Mouse (Mus musculus) heart, adult 11 months (tissue): ENCODE measurements around the gene Cabp2.
"Not testable (repeated sequence)": the region's sequence is repeated elsewhere in the genome, so short reads cannot be mapped to it uniquely, and the experiment has no call there.

Source experiments
- DNase-seq: peaks from one replicate; pipeline ENCODE4 v3.0.0; 2022

Gene Cabp2

DNA sequence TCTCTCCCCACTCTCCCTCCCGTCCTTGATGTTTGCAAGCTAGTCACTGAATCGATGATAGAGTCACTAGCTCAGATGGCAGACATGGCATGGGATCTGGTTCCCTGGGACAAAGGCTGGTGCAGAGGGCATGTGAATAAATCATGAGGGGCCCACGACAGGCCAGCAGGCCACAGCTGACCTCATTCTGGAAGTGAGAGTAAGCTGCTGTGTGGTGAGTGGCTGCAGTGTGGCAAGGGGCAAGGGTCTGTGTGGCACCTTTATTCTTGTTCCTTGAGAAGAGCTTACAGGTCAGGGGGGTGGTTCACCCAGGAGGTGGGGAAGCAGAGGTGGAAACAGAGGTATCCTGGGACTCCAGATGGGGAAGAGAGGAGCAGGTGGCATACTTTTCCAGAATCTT lies at the start of gene Cabp2:
Gene Cabp2, plus strand, starts transcription at position 185 of the 400 bp plus-strand sequence.
- DNase-seq = peak; percentile 86

DNA sequence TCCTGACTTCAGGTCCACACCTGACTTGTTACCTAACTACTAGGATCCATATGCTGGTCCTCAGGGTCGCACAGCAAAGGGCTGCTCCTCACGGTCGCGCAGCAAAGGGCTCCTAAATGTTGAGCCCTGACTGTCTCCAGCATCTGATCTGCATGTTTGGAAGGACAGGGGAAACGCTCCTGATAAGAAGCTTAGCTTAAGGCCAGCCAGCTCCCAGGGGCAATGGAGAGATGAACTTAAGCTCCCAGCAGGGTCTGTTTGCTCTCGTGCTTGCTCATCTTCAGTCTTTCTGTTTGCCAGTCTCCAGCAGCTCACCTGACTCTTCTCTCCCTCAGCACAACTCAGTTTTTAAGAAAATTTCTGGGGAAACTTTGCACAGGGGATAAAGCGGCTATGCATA lies 48.7 kb upstream of the Cabp2 start:
- no peak for DNase-seq

DNA sequence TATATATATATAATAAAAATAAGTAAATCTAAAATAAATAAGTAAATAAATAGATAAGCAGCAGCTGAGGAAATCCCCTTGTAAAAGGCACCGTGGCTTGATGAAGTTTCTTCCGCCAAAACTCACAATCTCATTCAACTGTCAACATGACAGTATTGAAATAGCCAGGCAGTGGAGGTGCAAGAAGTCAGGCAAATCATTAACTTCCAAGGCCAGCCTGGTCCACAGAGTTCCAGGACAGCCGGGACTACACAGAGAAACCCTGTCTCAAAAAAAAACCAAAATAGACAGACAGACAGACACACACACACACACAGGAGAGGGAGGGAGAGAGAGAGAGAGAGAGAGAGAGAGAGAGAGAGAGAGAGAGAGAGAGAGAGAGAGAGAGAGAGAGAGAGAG lies 48.1 kb upstream of the Cabp2 start:
- no peak for DNase-seq

DNA sequence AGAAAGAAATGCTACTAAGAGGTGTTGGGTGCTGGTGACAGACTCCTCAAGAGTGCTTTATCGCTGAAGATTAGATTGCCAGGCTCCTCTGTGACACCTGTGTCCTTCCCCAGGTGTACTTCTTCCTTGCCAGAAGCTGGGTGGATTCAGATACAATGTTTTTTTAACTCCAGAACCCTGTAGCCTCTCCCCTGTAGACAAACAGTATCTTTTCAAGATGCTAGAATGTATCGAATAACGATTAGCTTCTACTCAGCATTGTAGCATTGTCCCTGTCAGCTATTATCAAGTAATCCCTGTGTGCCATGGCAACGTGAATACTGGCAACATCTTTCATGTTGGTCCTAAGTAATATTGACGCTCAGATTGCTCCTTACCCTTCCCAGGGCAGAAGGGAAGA lies 47.6 kb upstream of the Cabp2 start:
- DNase-seq = no peak

DNA sequence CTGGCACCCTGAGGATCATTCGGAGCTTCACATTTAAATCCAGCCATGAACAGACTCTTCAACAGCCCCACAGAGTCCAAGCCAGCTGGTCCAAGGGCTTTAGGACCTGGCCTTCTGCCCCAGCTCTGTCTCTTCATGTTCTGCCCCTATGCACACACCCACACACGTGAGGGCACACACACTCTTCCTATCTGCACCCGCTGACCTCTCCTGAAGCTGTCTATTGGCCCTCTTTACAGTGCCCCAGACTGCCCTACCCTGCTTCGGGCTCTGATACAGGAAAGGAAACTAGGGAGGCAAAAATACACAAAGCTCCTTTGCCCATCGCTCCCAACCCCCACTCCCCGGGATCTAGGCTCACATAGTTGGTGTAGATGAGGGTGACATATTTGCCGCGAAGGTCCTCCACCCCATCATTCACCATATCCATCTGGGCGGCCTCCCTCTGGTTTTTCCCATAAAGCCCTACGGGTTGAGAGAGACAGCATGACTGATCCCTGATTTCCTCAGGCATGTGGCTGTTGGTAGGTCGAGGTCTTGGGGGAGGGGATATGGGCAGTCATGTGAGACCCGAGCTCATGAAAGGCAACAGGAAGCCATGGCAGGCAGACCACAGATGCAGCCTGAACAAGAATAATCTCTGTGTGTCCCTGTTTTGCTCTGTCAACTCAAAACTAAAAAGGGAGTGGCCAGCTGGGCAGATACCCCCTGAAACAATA lies 44.9 kb upstream of the Cabp2 start:
- no peak for DNase-seq

DNA sequence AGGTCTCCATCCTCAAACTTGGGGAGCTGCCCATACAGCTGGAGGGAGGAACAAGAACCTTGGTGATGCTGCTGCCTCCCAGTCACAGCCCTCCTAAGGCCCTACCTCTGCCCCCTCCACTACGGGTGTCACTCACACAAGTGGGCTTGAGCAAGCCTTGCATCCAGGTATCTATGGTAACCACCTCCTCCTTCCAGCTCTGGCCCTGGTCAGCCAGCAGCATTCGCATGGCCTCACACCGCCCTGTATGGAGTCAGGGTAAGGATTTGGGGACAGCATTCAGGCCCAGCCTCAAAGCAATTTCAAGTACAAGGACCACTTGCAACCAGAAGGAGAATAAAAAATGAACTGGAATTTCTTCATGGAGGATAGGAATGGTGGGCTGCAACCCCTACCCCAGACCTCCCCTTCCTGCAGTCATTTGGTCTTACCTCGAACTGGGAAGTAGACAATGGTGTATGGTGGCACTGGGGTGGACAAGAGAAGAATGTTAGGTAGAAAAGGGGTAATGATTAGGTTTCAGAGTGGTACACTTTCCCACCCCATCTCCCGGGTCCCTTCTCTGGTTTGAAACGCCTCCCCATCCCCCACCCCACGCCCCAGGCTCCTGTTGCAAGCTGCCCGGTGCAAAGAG lies 44.1 kb upstream of the Cabp2 start:
- DNase-seq = not testable (repeated sequence)

DNA sequence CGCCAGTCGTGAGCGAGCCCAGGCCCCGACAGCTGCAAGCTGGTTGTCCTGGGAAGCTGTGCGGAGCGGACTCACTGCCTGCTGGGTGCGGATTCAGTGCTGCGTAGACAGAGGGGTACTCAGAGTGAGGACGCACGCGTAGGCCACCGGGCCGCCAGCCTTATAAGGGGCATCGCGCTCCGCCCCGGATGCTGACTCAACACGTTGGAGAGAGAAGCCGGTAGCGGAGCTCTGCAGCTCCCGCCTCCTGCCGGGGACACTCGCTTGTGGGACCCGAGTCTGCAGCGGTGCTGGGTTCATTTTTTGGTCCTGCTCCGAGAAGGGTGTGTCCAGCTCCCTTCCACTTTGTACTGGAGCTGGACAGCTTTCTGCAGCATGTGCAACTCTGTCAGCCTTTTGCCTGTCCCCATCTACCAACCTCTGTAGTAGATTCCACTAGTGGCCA lies 43.6 kb upstream of the Cabp2 start, which contains the start of gene Gstp1:
Gene Gstp1, minus strand, starts transcription at position 198 of the 445 bp plus-strand sequence.
- DNase-seq = peak; percentile 99

DNA sequence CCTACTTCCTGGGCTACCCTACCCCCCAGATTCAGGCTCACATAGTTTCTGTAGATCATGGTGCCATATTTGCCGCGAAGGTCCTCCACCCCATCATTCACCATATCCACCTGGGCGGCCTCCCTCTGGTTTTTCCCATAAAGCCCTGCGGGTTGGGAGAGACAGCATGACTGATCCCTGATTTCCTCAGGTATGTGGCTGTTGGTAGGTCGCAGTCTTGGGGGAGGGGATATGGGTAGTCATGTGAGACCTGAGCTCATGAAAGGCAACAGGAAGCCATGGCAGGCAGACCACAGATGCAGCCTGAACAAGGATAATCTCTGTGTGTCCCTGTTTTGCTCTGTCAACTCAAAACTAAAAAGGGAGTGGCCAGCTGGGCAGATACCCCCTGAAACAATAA lies 40.4 kb upstream of the Cabp2 start:
- not testable (repeated sequence) for DNase-seq

DNA sequence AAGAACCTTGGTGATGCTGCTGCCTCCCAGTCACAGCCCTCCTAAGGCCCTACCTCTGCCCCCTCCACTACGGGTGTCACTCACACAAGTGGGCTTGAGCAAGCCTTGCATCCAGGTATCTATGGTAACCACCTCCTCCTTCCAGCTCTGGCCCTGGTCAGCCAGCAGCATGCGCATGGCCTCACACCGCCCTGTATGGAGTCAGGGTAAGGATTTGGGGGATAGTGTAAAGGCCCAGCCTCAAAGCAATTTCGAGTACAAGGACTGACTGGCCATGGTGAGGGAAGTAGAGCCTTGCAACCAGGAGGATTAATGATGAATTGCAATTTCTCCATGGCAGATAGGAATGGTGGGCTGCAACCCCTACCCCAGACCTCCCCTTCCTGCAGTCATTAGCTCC lies 39.9 kb upstream of the Cabp2 start:
- peak; percentile 92 for DNase-seq

DNA sequence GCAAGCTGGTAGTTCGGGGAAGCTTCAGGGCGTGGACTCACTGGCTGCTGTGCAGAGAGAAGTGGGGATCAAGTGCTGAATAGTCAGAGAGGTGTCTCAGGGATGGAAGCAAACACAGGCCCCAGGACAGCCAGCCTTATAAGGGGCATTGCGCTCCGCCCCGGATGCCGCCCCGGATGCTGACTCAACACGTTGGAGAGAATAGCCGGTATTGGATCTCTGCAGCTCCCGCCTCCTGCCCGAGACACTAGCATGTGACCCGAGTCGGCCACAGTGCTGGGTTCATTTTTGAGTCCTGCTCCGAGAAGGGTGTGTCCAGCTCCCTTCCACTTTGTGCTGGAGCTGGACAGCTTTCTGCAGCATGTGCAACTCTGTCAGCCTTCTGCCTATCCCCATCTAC lies 39.3 kb upstream of the Cabp2 start:
- peak; percentile 98 for DNase-seq

DNA sequence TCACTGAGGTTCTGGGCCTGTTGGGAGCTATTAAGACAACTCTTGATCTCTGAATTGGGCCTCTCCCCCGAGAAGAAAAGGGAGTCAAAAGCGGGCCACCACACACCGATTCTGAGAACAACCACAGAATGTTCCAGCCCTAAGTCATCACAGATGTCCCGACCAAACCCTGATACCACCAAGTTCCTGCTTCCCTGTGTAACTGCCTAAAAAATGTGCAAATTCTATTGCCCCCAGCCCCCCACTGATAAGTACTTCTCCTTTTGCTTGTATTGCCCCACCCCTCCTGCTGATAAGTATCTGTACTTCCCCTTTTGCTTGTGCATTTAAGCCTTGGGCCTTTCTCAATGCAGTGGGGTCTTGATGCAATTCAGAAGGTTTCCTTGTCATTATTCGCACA lies 37.3 kb upstream of the Cabp2 start:
- not testable (repeated sequence) for DNase-seq

DNA sequence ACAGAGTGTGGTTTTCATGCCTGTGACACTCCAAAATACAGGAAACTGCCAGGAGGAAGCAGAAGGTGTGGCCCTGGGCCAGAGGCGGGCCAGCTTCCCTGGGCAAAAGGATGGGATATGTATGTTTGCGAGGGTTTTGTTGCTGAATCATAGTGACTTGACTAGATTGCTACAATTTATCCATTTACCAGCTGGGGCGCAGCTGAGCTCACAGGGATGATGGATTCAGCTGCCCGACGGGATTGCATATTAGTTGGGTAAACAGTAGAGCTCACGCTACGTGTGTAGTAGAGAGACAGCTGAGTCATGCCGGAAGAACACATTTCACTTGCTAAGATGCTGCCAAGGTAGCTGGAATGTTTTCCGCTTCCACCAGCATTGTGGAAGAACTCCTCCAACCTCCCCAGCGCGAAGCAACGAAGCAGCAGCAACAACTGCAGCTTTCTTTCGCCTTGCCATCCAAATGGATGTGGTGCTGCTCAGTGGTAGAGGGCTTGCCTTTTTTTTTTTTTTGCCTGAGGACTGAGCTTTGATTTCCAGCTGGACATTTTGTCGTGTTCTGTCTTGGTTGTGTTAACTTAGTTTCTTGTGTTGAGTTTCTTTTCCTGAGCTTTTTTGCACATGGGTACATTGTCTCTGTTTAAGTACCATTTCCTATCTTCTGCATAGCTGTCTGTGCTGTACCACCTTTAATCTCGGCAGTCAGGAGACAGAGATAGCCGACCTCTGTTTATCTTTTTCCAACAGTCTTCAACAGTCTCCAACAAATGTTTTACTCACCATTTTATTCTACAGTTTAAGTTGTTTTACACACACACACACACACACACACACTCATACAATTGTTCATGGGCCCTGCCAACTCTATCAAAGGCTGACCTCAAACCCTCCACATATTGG lies 35.2 kb upstream of the Cabp2 start, which contains the start of gene Gstp2:
Gene Gstp2, minus strand, starts transcription at position 58 of the 900 bp plus-strand sequence.
- peak; percentile 99 for DNase-seq

DNA sequence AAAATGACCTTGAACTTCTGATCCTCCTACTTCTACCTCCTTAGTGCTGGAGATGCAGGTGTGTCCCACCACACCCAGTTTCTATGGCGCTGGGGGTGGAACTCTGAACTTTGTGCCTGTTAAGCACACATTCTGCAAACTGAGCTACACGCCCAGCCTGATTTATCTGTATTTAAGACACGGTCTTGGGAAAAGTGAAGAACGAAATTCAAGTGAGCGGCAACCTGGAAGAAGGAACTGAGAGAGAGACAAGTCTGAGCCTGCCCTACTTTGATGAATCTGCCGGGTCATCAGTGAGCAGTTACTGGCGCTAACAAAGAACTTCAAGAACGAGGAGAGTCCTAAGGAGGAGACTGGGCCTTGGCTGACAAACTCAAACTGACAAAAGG lies 34.5 kb upstream of the Cabp2 start:
- DNase-seq = peak; percentile 92

DNA sequence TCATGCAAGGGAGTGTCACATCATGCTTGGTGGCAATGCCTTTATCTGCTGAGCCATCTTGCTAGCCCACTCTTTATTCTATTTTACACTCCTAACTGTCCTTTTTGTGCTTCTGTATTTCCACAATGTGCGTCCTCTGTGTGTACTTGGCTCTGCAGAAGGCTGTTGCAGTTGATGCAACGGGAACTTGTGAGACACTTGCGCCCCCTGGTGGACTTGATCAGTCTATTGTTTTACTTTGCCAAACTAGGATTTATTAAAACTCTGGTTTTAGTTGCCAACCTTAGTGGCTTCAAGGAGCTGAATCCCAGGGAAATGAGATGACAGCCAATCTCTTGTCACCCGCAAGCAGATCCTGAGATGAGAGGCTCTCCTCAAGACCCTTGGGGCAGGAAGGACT lies 33.5 kb upstream of the Cabp2 start:
- DNase-seq = peak; percentile 94

DNA sequence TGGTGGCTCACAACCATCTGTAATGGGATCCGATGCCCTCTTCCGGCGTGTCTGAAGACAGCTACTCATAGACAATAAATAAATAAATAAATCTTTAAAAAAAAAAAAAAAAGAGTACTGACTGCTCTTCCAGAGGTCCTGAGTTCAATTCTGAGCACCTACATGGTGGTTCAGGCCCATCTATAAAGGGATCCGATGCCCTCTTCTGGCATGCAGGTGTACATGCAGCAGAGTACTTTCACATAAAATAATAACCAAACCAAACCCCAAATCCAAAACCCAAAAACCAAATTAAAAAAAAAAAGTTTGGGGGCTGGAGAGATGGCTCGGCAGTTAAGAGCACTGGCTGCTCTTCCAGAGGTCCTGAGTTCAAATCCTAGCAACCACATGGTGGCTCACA lies 32.3 kb upstream of the Cabp2 start:
- not testable (repeated sequence) for DNase-seq

DNA sequence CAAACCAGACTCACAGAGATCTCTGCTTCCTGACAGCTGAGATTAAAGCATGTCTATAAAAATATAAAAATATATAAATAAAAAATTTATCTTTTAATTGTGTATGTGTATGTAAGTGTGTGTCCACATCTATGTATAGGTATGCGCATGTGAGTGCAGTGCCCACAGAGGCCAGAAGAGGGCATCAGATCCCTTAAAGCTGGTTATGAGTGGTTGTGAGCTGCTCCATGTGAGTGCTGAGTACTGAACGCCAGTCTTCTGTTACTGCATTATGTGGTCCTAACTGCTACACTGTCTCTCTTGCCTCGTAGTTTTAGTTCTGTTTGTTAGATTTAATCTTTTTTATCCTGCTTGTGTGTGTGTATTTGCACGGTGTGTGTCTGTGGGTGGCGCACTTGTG lies 30.4 kb upstream of the Cabp2 start:
- DNase-seq = peak; percentile 87

DNA sequence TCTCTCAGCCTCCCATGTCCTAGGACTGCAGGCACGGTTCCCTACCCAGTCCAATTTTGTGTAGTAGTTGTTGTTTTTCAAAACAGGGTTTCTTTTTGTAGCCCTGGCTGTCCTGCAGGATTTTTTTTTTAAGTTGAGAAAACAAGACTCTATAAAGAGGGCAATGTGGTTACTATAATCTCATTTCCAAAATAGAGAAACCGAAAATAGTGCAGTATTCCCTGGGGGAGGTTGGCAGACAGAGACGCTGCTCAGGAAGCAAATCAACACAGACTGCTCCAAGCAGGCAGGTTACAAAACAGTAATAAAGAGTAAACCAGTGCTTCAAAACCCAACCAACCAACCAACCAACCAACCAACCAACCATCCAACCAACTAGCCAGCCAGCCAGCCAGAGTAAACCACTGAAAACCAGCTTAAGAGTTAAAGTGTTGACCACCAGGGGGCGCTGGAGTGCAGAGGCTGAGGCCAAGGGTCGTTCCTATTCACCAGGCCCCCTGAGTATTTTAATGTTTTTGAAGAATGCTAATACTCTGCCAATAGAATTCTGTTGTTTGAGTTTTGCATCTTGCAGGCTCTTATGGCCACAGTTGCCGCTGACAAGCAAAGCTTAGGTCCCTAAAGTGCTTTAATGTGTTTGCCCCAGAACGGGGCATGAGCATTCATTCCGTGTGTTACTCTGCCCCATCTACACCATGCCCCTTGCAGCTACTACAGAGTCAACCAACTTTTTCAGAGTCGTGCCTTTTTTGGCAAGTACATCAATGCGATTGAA lies 29.4 kb upstream of the Cabp2 start:
- peak; percentile 94 for DNase-seq

DNA sequence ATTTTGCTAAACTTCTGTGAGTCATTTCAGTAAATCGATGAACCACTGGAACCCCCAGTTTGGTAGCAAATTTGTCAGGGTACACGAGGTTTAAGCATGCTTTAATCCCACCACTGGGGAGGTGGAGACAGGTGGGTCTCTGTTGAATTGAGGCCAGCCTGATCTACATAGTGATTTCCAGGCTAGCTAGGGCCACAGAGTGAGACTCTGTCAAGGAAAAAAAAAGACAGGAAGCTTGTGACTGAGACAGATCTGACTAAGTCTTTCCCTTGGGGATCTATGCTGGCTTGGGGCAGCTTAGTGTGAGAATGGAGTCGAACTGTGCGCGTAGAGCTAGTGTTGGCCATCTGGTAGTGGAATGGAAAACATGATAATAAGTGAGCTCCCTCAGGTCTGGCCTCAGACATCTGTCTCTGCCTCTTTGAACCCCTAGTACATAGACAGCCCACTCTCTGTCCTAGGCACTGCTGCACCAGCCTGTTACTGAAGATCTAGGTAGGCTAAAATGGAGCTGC lies 28.8 kb upstream of the Cabp2 start:
- peak; percentile 89 for DNase-seq

DNA sequence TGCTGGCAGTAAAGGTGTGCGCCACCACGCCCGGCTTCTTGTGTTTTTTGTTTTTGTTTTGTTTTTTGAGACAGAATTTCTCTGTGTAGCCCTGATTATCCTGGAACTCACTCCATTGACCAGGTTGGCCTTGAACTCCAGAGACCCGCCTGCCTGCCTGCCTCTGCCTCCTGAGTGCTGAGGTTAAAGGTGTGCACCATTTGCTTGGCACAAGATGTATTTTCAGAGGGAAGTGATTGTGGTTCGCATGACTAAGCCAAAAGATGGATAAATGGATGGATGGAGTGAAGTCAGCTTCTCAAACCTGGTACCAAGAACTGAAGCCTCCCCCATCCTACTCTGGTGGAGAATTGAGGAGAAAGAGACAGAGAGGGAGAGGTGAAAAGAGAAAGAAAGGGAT lies 26.8 kb upstream of the Cabp2 start:
- peak; percentile 66 for DNase-seq

DNA sequence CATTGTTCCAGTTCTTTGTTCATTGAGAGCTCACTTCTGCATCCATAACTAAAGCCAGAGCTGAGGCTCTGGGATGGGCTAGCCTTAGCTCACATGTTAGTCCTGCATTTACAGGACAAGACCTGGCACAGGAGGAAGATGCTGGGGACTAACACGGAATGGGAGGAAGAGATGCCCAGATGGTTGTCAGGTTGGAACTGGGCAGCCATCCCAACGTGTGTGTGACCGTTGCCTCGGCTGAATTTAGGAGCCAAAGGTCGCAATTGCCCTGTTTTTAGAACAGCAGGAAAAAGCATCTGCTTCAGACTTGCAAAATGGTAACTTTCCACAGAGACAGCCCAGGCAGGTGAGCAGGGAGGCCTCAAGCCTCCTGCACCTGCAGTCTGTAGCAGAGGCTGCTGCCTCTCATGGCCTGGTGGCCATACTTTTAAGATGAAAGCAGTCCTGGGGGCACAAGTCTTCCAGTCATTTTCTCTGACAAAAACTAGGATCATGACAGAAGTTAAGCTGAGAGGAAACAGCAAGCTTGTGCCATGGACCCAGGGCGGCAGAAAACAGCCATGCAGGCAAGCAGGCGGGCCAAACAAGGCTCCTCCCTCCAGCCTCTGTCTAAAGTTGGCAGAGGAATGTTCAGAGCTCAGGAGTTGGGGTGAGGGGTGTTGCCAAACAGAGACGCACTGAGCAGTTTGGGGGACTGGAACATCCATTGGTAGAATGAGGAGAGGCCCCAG lies 26.0 kb upstream of the Cabp2 start:
- peak; percentile 82 for DNase-seq

DNA sequence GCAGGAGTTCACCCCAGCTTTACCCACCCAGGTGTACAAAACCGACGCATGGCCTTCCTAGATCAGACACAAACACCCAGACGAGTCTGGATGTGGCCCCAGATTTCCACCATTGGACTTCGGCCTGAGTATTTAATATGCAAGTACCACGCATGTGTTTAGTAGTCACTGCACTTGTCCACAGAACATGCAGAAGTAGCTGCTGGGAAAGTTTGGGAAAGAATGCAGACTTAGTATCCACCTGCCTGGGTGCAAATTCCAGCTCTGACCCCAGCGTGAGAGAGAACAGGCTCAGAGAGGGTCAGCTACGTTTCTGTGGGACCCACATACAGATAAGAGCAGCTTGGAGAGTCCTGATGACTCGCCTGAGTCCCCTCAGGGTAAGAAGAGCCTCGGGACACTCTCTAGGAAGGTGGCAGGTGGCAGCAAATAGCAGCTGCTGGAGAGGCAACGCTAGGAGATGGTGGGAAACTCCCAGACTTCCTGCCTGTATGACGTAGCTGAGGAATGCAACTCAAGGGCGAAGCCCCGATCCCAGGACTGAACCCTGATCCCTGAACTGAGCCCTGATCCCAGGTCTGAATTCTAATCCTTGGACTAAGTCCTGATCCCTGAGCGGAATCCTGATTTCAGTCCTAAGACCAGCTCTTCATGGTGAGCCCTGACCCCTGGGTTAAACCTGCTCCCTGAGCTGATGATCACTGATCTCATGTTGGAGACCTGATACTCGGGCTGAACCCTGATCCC lies 25.3 kb upstream of the Cabp2 start:
- no peak for DNase-seq
